Mouse (Mus musculus): Measurements from ENCODE around the gene Tubb5. TPM values are rescaled to one million over a fixed set of nuclear protein-coding genes. Genes with fewer than 3 reads are reported as not detected.

The Tubb5 gene
- polyA plus RNA-seq, 1 experiment from 2014 or later, result 1,271 TPM

GRCm38 (mm10) chr17:35835424-35836140 is 2.5 kb downstream of the Tubb5 start:
- peaks cover 33% of the 10 kb centered on the region for H3K4me1 ChIP-seq
- H3K4me3 ChIP-seq, result peak overlapping the region; percentile 87
- H3K36me3 ChIP-seq, result peaks cover 50% of the 10 kb centered on the region
- no peaks in the 10 kb centered on the region for H3K27me3 ChIP-seq
- H3K4me2 ChIP-seq (replicated peaks), result peak overlapping the region; percentile 85
- WGBS, result 76% methylated on average over 26 of the region's 26 CpGs
- H3K27ac ChIP-seq, result no peak overlapping the region
- no peaks in the 10 kb centered on the region for H3K9me3 ChIP-seq
- ATAC-seq (ENCODE audit: insufficient number of reproducible peaks, insufficient read depth, low FRiP score, low TSS enrichment), result no peak
- H3K9ac ChIP-seq, result peak overlapping the region; percentile 49

GRCm38 (mm10) chr17:35834696-35835422 is 3.2 kb downstream of the Tubb5 start:
- H3K27ac ChIP-seq, result no peak overlapping the region
- H3K27me3 ChIP-seq, result no peaks in the 10 kb centered on the region
- WGBS, result 74% methylated on average over 26 of the region's 26 CpGs
- H3K4me2 ChIP-seq (replicated peaks), result peak overlapping the region; percentile 85
- H3K9ac ChIP-seq, result peak overlapping the region; percentile 49
- peaks cover 50% of the 10 kb centered on the region for H3K36me3 ChIP-seq
- ATAC-seq (ENCODE audit: insufficient number of reproducible peaks, insufficient read depth, low FRiP score, low TSS enrichment), result no peak
- H3K4me1 ChIP-seq, result peaks cover 40% of the 10 kb centered on the region
- H3K9me3 ChIP-seq, result no peaks in the 10 kb centered on the region
- peak overlapping the region; percentile 87 for H3K4me3 ChIP-seq

- Histone ChIP-seq H3K36me3 (peaks cover 50% of the 10 kb centered on the region), H3K4me1 (peaks cover 34% of the 10 kb centered on the region), H3K9me3 (no peaks in the 10 kb centered on the region), H3K4me2 (replicated peaks) (peak overlapping the region; percentile 85), H3K27me3 (no peaks in the 10 kb centered on the region), H3K4me3 (0 out of 2 replicates have a peak overlapping the region, but pooled peaks have one; percentile 7), H3K27ac (no peak overlapping the region), H3K9ac (no peak overlapping the region)
- 57% methylated on average over 5 of the region's 5 CpGs for WGBS
- ATAC-seq (ENCODE audit: insufficient number of reproducible peaks, insufficient read depth, low FRiP score, low TSS enrichment), result no peak
Observed at GRCm38 (mm10) chr17:35833894-35834293, 4.2 kb downstream of the Tubb5 start.

GRCm38 (mm10) chr17:35833239-35833751 is 4.8 kb downstream of the Tubb5 start:
- H3K4me2 ChIP-seq (replicated peaks), result no peak overlapping the region; the same call in 1 of the 2 replicates
- H3K36me3 ChIP-seq, result peaks cover 50% of the 10 kb centered on the region
- H3K27me3 ChIP-seq, result no peaks in the 10 kb centered on the region
- H3K9me3 ChIP-seq, result no peaks in the 10 kb centered on the region
- no peak overlapping the region for H3K27ac ChIP-seq
- H3K4me1 ChIP-seq, result peaks cover 34% of the 10 kb centered on the region
- WGBS, result 21% methylated on average over 5 of the region's 5 CpGs
- no peak overlapping the region for H3K4me3 ChIP-seq
- no peak overlapping the region for H3K9ac ChIP-seq
- ATAC-seq (ENCODE audit: insufficient number of reproducible peaks, insufficient read depth, low FRiP score, low TSS enrichment), result no peak

- Histone ChIP-seq H3K27me3 (no peaks in the 10 kb centered on the region), H3K4me3 (no peak overlapping the region), H3K36me3 (peaks cover 55% of the 10 kb centered on the region), H3K27ac (no peak overlapping the region), H3K4me1 (peaks cover 34% of the 10 kb centered on the region), H3K9me3 (no peaks in the 10 kb centered on the region), H3K4me2 (replicated peaks) (no peak overlapping the region), H3K9ac (no peak overlapping the region)
- no peak for ATAC-seq (ENCODE audit: insufficient number of reproducible peaks, insufficient read depth, low FRiP score, low TSS enrichment)
- 64% methylated on average over 8 of the region's 8 CpGs for WGBS
Observed at GRCm38 (mm10) chr17:35832400-35833238, 5.5 kb downstream of the Tubb5 start.

GRCm38 (mm10) chr17:35829737-35830136 is 8.4 kb downstream of the Tubb5 start:
- peaks cover 18% of the 10 kb centered on the region for H3K4me1 ChIP-seq
- ATAC-seq (ENCODE audit: insufficient number of reproducible peaks, insufficient read depth, low FRiP score, low TSS enrichment), result peak; percentile 53; the same call in 1 of the 2 replicates
- H3K9ac ChIP-seq, result 0 out of 2 replicates have a peak overlapping the region, but pooled peaks have one; percentile 30
- no peaks in the 10 kb centered on the region for H3K27me3 ChIP-seq
- peak overlapping the region; percentile 24; the same call in 1 of the 2 replicates for H3K4me2 ChIP-seq (replicated peaks)
- no peaks in the 10 kb centered on the region for H3K9me3 ChIP-seq
- H3K4me3 ChIP-seq, result 0 out of 2 replicates have a peak overlapping the region, but pooled peaks have one; percentile 9
- 1% methylated on average over 21 of the region's 21 CpGs for WGBS
- no peak overlapping the region for H3K27ac ChIP-seq
- H3K36me3 ChIP-seq, result peaks cover 56% of the 10 kb centered on the region

- H3K27ac ChIP-seq, result no peak overlapping the region
- H3K27me3 ChIP-seq, result no peaks in the 10 kb centered on the region
- WGBS, result 91% methylated on average over 13 of the region's 13 CpGs
- no peak overlapping the region for H3K4me3 ChIP-seq
- no peak for ATAC-seq (ENCODE audit: insufficient number of reproducible peaks, insufficient read depth, low FRiP score, low TSS enrichment)
- no peak overlapping the region for H3K9ac ChIP-seq
- H3K4me2 ChIP-seq (replicated peaks), result no peak overlapping the region
- H3K9me3 ChIP-seq, result no peaks in the 10 kb centered on the region
- H3K36me3 ChIP-seq, result peaks cover 28% of the 10 kb centered on the region
- peaks cover 15% of the 10 kb centered on the region for H3K4me1 ChIP-seq
Observed at GRCm38 (mm10) chr17:35825109-35825850, 12.8 kb downstream of the Tubb5 start.

GRCm38 (mm10) chr17:35824402-35824801 is 13.7 kb downstream of the Tubb5 start:
- peaks cover 28% of the 10 kb centered on the region for H3K36me3 ChIP-seq
- H3K4me1 ChIP-seq, result peaks cover 9% of the 10 kb centered on the region
- H3K27ac ChIP-seq, result no peak overlapping the region
- no peaks in the 10 kb centered on the region for H3K27me3 ChIP-seq
- peak overlapping the region; percentile 93 for H3K4me2 ChIP-seq (replicated peaks)
- H3K4me3 ChIP-seq, result no peak overlapping the region
- H3K9ac ChIP-seq, result no peak overlapping the region; the same call in 1 of the 2 replicates
- no peak for ATAC-seq (ENCODE audit: insufficient number of reproducible peaks, insufficient read depth, low FRiP score, low TSS enrichment)
- 49% methylated on average over 7 of the region's 7 CpGs for WGBS
- no peaks in the 10 kb centered on the region for H3K9me3 ChIP-seq

GRCm38 (mm10) chr17:35822964-35823937 is 14.9 kb downstream of the Tubb5 start, which contains the start of gene Flot1:
Gene Flot1, plus strand, starts transcription at chr17:35823230.
- peak within 1 kb of the TSS; percentile 93 for H3K4me2 ChIP-seq (replicated peaks)
- no peaks in the 10 kb centered on the region for H3K27me3 ChIP-seq
- WGBS, result 1% methylated on average over 40 of the region's 47 CpGs
- peak; percentile 87 for ATAC-seq (ENCODE audit: insufficient number of reproducible peaks, insufficient read depth, low FRiP score, low TSS enrichment)
- peak within 1 kb of the TSS; percentile 60 for H3K4me3 ChIP-seq
- H3K27ac ChIP-seq, result peak within 1 kb of the TSS; percentile 84
- H3K9me3 ChIP-seq, result no peaks in the 10 kb centered on the region
- peaks cover 9% of the 10 kb centered on the region for H3K4me1 ChIP-seq
- peaks cover 28% of the 10 kb centered on the region for H3K36me3 ChIP-seq
- peak within 1 kb of the TSS; percentile 74 for H3K9ac ChIP-seq

- Histone ChIP-seq H3K27ac (no peak overlapping the region), H3K4me2 (replicated peaks) (peak overlapping the region; percentile 93), H3K4me1 (peaks cover 9% of the 10 kb centered on the region), H3K9me3 (no peaks in the 10 kb centered on the region), H3K36me3 (peaks cover 22% of the 10 kb centered on the region), H3K27me3 (no peaks in the 10 kb centered on the region), H3K4me3 (peak overlapping the region; percentile 60), H3K9ac (peak overlapping the region; percentile 67; the same call in 1 of the 2 replicates)
- WGBS, result 5% methylated on average over 11 of the region's 11 CpGs
- peak; percentile 2; the same call in 1 of the 2 replicates for ATAC-seq (ENCODE audit: insufficient number of reproducible peaks, insufficient read depth, low FRiP score, low TSS enrichment)
Observed at GRCm38 (mm10) chr17:35822564-35822963, 15.5 kb downstream of the Tubb5 start.
